Mouse (Mus musculus) olfactory bulb, adult 2 months (tissue): ENCODE measurements around the gene Rrp1. TPM values are rescaled to one million over a fixed set of nuclear protein-coding genes. Genes with fewer than 3 reads are reported as not detected.

ENCODE experiments used
- H3K27ac ChIP-seq: fragments of 200-500 bp; 2 replicates; pipeline ENCODE4 v1.5.1; 2012; ENCODE audit warnings: low read depth, low read length; ENCODE audit not compliant: insufficient read depth
- H3K4me1 ChIP-seq: fragments of 200-500 bp; 2 replicates; pipeline ENCODE4 v1.6.1; 2012; ENCODE audit warnings: low read length; ENCODE audit not compliant: control insufficient read depth, insufficient read depth
- H3K4me3 ChIP-seq: fragments of 200-500 bp; 2 replicates; pipeline ENCODE4 v1.5.1; 2012; ENCODE audit warnings: mild to moderate bottlenecking, low read depth, low read length, moderate library complexity; ENCODE audit not compliant: insufficient read depth
- CTCF ChIP-seq: fragments of 200-500 bp; IDR thresholded peaks from 2 replicates; pipeline ENCODE4 v1.5.1; 2012; ENCODE audit warnings: low read depth, mild to moderate bottlenecking, low read length, moderate library complexity; ENCODE audit not compliant: insufficient read depth
- POLR2A ChIP-seq: fragments of 200-500 bp; IDR thresholded peaks from 2 replicates; pipeline ENCODE4 v1.6.1; 2012; ENCODE audit warnings: mild to moderate bottlenecking, low read depth, low read length, moderate library complexity; ENCODE audit not compliant: insufficient read depth
- WGBS: fragments of 180-500 bp; shearing (Covaris S2); methylation state at CpG from one replicate; pipeline ENCODE4 v1.1.7; 2018; 5-methylcytosine and 5-hydroxymethylcytosine counted together
- polyA plus RNA-seq: library from polyadenylated mRNA; stranded (reverse); fragments of >200 nt; gene quantifications from 2 replicates; pipeline ENCODE4 v1.2.4, GENCODE M21; 2012; ENCODE audit warnings: low replicate concordance; ENCODE audit not compliant: missing spikeins, insufficient read depth, insufficient read length

The Rrp1 gene
- polyA plus RNA-seq, 1 experiment = not detected

- H3K4me1 ChIP-seq = no peaks in the 10 kb centered on the region
- 78% methylated on average over 3 of the region's 3 CpGs for WGBS
- H3K27ac ChIP-seq = no peak overlapping the region
- no peak for TF ChIP-seq CTCF
- TF ChIP-seq POLR2A = no peak
- no peak overlapping the region for H3K4me3 ChIP-seq
Measured at GRCm38 (mm10) chr10:78447396-78447795, 34.6 kb upstream of the Rrp1 start.

- WGBS = 96% methylated on average over 3 of the region's 3 CpGs
- Histone ChIP-seq H3K27ac (no peak overlapping the region), H3K4me1 (no peaks in the 10 kb centered on the region)
Measured at GRCm38 (mm10) chr10:78446195-78446594, 33.4 kb upstream of the Rrp1 start.

GRCm38 (mm10) chr10:78442292-78442691, 29.4 kb upstream of the Rrp1 start:
- WGBS = 84% methylated on average over 3 of the region's 3 CpGs
- H3K27ac ChIP-seq = no peak overlapping the region
- peaks cover 3% of the 10 kb centered on the region; the same call in 1 of the 2 replicates for H3K4me1 ChIP-seq
- no peak for TF ChIP-seq POLR2A
- TF ChIP-seq CTCF = no peak
- H3K4me3 ChIP-seq = no peak overlapping the region

More at GRCm38 (mm10) chr10:78446195-78446594, 33.4 kb upstream of the Rrp1 start:
- no peak overlapping the region for H3K4me3 ChIP-seq
- TF ChIP-seq POLR2A (no peak), CTCF (no peak)

DNA sequence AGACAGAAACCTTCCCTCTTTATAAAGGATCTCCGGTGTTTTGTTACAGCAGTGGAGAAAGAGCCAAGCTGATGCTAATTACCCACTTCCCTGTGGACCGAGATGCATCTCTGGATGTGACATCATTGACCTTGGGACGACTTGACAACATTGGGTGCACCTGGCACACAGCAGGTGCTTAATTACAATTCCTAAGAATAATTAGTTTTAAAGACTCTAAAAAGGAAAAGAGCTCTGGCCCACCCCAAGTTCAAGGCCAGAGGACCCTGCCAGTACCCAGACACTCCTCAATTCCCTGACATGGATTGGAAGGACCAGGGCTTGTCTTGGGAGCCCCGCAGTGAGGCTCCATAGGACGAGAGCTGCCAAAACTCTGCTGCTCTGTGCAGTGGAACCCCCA, 28.8 kb upstream of the Rrp1 start:
- 69% methylated on average over 5 of the region's 5 CpGs for WGBS
- TF ChIP-seq POLR2A = no peak
- TF ChIP-seq CTCF = no peak
- Histone ChIP-seq H3K4me1 (peaks cover 3% of the 10 kb centered on the region; the same call in 1 of the 2 replicates), H3K4me3 (no peak overlapping the region), H3K27ac (no peak overlapping the region)

DNA sequence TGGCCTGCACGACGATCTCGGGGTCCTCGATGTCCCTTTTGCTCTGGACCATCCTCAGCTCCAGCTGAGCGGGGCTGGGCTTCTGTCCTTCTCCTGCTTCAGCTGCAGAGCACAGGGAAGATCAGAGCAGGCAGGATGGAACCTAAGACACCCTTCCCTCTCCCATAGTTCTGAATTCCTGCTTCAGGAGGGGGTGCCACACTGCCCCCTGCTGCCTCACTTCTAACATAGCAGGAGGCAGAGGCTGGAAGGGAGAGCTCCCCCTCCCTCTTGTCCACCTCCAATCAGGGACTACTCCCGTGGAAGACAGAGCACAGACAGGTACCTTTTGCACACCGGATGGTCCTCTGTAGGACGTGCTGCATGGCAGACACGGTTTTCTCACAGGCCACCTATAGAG, 28.0 kb upstream of the Rrp1 start:
- no peak overlapping the region for H3K27ac ChIP-seq
- 65% methylated on average over 9 of the region's 9 CpGs for WGBS
- TF ChIP-seq CTCF (peak; percentile 61; the same call in 1 of the 2 replicates), POLR2A (no peak)
- no peak overlapping the region for H3K4me3 ChIP-seq
- H3K4me1 ChIP-seq = peaks cover 3% of the 10 kb centered on the region; the same call in 1 of the 2 replicates

DNA sequence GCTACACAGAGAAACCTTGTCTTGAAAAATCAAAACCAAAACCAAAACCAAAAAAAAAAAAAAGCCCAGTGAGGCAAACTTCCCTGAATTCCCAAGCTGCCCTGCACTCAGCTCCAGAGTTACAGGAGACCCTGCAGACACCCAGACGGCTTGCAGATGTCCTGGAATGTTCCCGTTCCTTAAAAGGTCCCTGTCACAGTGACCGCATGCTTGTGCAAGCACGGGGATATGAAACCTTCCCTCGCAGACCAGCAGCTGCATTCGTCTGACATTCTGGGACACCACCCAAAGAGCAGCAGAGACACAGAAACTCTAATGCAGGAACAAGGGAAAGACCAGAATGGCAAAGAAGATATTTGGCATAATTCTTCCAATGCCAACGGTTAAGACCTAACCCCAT, 27.1 kb upstream of the Rrp1 start:
- Histone ChIP-seq H3K4me3 (no peak overlapping the region), H3K27ac (no peak overlapping the region), H3K4me1 (peaks cover 3% of the 10 kb centered on the region; the same call in 1 of the 2 replicates)
- no peak for TF ChIP-seq POLR2A
- TF ChIP-seq CTCF = no peak
- 91% methylated on average over 7 of the region's 7 CpGs for WGBS

- TF ChIP-seq POLR2A = no peak
- TF ChIP-seq CTCF = peak; percentile 27; the same call in 1 of the 2 replicates
- Histone ChIP-seq H3K4me3 (no peak overlapping the region), H3K4me1 (peaks cover 3% of the 10 kb centered on the region; the same call in 1 of the 2 replicates), H3K27ac (no peak overlapping the region)
- 59% methylated on average over 5 of the region's 5 CpGs for WGBS
Measured at GRCm38 (mm10) chr10:78439550-78439949, 26.7 kb upstream of the Rrp1 start.

- H3K27ac ChIP-seq = no peak overlapping the region
- WGBS = 13% methylated on average over 5 of the region's 5 CpGs
- no peak overlapping the region for H3K4me3 ChIP-seq
- peak; percentile 72 for TF ChIP-seq CTCF
- no peak for TF ChIP-seq POLR2A
- peaks cover 3% of the 10 kb centered on the region; the same call in 1 of the 2 replicates for H3K4me1 ChIP-seq
Measured at GRCm38 (mm10) chr10:78438094-78438493, 25.3 kb upstream of the Rrp1 start.

DNA sequence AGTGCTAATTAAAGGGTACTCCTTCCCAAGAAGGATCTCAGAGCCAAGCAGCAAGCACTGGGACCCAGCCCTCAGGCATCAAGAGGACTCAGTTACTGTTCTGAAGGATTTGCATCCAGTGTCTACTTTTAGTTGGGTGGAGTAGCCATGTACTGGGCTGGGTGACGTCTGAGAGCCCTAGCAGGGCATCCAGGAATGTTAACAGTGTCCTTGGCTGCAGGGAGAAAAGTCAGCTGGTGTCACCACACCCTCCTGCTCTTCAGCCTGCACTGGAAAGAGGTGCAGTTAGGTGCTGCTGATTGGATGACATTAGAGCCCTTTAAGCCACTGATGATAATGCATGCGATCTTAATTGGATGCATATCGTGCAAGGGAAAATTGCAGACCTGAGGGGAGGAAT, 20.0 kb upstream of the Rrp1 start:
- Histone ChIP-seq H3K27ac (no peak overlapping the region), H3K4me3 (no peak overlapping the region), H3K4me1 (peaks cover under 1% of the 10 kb centered on the region; the same call in 1 of the 2 replicates)
- WGBS = 71% methylated on average over 3 of the region's 3 CpGs
- no peak for TF ChIP-seq POLR2A
- TF ChIP-seq CTCF = no peak

- TF ChIP-seq POLR2A (no peak), CTCF (no peak)
- WGBS = 90% methylated on average over 2 of the region's 2 CpGs
- Histone ChIP-seq H3K27ac (no peak overlapping the region), H3K4me1 (peaks cover 5% of the 10 kb centered on the region; the same call in 1 of the 2 replicates), H3K4me3 (no peak overlapping the region)
Measured at GRCm38 (mm10) chr10:78429776-78430175, 16.9 kb upstream of the Rrp1 start.
